Mouse (Mus musculus): ENCODE measurements around the gene Fat2.

The Fat2 gene

GRCm38 (mm10) chr11:55239496-55239895, 96.9 kb downstream of the Fat2 start:
- DNase-seq (ENCODE audit: low spot score): no peak

- DNase-seq (ENCODE audit: low spot score): no peak
Observed at GRCm38 (mm10) chr11:55236815-55237214, 99.5 kb downstream of the Fat2 start.

GRCm38 (mm10) chr11:55234791-55235190, 101.6 kb downstream of the Fat2 start:
- DNase-seq (ENCODE audit: low spot score): no peak

DNA sequence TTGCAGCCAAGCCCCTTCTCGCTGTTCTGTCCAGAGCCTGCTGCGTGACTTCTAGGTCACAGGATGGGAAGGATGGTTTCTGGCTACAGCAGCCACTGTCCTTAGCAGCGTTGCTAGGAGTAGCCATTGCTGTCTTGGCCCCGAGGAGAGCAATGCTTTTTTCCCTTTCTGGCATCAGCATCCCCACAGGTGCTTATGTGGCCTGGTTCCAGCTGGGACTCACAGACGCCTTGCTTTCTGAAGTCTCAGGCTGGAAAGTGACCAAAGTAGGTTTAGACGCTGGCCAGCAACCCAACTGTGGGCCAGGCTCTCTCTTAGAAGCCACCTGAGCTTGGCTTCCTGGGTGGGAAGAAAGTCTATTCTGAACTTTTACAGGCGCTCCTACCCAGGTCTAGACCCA, 102.1 kb downstream of the Fat2 start:
- DNase-seq (ENCODE audit: low spot score): no peak

DNA sequence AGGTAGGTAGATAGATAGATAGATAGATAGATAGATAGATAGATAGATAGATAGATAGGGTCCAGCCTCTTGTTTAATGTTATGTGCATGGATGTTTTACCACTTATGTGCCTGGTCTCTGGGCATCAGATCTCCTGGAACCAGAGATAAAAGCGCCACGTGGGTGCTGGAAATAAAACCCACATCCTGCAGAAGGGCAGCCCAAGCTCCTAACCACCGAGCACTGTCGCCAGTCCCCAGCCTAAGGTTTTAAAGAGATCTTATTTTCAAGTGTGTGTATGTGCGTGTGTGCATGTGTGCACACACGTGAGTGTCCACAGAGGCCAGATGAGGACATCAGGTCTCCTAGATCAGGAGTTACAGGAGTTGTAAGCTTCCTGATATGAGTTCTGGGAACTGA, 105.3 kb downstream of the Fat2 start:
- no peak for DNase-seq (ENCODE audit: low spot score)

DNA sequence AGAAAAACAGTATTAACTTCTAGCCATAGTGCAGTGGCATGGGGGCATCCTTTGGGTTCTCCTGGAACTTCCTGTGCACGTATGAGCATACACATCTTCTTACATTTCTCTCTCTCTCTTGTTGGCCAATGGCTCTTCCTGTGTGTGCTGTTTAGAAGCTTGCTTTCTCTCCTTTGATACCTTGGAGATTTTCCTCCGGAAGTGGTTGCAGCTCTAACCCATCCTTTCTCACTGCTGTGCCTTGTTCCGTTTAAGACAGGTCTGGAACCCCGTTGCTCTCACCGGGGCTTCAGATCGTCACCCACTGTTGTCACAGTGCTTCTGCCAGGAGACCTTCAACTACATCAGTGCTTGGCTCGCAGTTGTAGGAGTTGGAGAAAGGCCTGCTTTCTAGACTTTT, 115.1 kb downstream of the Fat2 start:
- no peak for DNase-seq (ENCODE audit: low spot score)

DNA sequence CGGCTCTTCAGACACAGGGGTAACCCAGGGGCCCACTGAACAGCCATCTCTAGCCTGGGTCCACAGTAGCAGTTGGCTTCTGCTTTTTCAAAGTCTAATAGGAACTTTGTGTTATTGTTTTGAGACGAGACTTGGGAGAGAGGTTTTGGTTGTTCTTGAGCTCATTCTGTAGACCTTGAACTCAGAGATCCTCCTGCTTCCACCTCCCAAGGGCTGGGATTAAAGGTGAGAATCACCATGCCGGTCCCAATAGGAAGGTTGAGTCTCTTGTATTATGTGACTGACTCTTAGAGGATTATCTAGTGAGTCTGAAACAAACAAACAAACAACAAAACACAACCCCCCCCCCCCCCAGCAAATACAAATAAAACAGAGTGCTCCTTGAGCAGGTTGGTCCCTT, 117.9 kb downstream of the Fat2 start:
- DNase-seq (ENCODE audit: low spot score): no peak

DNA sequence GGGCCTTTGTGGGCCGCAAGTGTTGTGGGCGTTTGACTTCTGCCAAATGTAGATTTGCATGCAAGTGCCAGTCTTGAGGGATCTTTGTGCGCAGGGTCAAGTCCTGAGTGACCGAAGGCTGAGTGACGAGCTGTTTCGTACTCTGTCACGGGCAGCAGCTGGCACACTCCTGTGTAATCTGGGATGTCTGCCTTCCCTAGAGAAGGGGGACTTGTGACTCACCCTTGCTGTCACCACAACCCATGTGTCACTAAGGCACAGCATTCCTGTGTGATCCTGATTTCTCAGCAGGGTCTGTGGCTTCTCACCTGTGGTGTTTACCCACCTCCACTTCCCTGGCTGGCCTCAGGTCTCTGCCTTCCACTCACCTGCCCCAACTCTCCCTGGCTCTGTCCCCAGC, 118.5 kb downstream of the Fat2 start:
- no peak for DNase-seq (ENCODE audit: low spot score)

DNA sequence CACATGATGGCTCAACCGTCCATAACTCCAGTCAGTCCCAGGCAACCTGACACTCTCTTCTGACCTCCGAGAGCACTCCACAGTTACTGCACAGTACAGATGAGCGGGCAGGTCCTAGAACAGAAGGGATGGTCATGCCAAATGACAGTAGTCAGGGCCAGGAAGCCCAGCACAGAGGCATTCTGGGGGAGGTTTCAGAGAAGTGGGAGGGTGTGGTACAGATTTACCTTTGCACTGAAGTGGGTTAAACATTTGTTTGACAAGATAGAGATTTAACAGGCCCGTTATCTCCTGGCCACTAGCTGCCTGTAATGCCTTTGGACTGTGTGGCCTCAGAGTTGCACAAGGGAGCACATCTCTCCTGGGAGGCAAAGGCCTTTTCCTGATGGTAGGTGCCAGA, 118.9 kb downstream of the Fat2 start:
- no peak for DNase-seq (ENCODE audit: low spot score)

DNA sequence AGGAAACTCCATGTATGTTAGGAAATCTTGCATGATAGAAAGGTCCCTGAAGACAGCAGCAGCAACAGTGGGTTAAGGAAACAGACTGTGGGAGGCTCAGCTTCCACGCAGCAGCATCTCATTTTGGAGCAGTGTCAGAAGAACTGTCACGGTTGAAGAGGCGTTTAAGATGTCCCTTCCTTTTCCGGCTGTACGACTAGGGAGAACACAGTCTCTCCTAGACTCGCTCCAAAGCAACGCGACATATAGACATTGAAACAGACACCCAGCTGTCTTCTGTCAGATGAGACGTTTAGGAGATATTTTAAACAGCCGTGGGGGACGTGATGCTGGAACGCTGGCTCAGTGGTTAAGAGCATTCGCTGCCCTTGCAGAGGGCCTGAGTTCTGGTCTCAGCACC, 119.5 kb downstream of the Fat2 start:
- DNase-seq (ENCODE audit: low spot score): no peak

DNA sequence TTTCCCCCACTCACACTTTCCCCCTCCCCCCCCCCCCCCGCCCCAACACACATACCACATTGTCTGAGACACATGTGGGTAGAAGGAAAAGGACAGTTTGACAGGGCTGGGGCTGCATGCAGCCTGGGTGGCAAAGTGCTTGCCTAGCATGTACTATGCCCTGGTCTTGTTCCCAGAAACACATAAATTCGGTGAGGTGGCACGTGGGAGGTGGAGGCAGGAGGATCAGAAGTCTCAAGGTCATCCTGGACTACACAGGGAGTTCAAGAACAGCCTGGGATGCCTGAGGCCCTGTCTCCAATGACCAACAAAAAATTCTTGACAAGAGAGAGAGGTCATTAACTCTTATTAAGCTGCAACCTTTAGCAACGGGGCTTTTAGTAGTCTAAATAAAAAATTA, 120.3 kb downstream of the Fat2 start:
- no peak for DNase-seq (ENCODE audit: low spot score)

DNA sequence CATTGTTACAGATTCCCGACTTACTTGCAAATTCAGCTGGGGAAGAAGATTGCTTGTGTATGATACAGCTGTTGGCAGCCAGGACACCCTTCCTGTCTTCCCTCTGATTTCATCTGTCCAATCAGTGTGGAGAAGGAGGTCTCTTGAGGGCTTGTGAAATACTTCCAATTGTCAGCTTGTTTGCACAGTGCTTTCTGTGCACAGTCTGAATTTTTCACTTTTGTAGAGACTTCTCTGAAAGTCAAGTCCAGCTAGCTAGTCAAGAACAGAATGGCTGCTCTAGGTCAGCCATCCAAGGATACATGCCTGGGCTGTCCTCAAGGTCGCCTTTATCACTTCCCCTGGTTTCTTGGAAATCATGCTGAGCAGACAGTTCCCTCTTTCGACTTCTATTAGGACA, 121.4 kb downstream of the Fat2 start:
- peak; percentile 44 for DNase-seq (ENCODE audit: low spot score)

DNA sequence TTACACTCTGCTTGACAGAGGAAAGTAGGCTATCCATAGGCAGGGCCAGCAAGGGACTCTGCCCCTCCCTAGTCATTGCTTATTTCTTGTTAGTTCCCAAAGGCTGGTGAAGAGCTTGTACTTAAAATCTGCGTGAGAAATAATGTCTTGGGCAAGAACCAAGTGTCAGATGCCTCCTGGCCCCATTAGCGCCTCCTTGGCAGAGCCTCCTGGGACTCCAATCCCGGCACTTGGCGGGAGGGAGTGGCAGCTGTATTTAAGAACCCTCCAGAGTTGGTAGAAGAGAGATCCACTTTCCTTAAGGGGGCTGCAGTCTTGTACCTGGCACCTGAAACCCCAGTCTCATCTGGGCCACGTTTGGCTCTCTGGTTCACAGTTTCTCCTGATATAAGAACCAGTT, 122.2 kb downstream of the Fat2 start:
- no peak for DNase-seq (ENCODE audit: low spot score)

GRCm38 (mm10) chr11:55213518-55213917, 122.8 kb downstream of the Fat2 start:
- DNase-seq (ENCODE audit: low spot score): no peak

DNA sequence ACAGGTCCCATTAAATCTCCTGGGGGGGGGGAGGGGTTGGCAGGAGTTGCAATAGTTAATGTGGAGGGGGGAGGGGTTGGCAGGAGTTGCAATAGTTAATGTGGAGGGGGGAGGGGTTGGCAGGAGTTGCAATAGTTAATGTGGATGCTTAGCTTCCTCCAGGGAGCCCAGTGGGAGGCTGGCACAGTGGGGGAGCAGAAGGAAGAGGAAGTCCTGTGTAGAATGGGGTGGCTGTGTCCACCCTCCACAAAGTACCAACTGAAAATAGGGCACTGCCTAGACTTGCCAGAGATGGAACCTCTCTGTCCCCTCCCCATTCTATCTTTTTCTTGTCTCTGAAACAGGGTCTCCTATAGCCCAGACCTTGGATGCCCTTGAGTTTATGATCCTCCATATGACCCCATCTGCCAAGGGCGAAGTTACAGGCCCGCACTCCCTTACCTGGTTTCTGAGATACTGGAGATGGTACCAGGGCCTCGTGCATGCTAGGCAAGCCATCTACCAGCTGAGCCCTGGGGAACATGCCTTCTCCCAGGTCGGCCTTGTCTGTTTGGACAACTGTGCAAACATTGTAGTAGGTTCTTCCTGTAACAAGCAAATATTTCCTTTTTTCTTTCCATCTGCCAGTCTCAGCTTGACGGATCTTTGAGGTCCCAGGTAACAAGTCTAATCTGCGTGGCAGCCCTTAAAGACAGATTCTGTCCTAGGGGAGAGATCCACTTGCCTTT, 126.6 kb downstream of the Fat2 start:
- no peak for DNase-seq (ENCODE audit: low spot score)

GRCm38 (mm10) chr11:55209032-55209431, 127.3 kb downstream of the Fat2 start:
- no peak for DNase-seq (ENCODE audit: low spot score)

GRCm38 (mm10) chr11:55208001-55208690, 128.2 kb downstream of the Fat2 start:
- DNase-seq (ENCODE audit: low spot score): no peak

DNA sequence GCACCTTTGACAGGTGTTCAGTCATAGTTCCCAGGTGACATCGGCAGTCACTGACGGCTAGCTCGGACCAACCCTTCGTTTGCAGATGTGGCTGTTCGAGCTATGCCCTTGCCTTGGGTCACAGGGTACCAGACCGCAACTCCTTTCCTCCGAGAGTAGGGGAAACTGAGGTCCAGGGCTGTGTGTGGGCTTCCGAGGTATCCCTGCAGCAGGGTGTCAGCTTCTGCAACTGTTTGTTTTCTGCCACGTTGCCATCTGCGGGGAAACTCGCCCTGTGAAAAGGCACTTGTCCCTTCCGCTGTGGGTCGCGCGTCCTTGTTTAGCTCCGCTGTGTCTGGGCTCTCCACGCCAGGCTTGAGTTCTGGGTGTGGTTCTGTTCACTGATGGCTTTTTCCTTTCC, 131.8 kb downstream of the Fat2 start:
- no peak for DNase-seq (ENCODE audit: low spot score)

DNA sequence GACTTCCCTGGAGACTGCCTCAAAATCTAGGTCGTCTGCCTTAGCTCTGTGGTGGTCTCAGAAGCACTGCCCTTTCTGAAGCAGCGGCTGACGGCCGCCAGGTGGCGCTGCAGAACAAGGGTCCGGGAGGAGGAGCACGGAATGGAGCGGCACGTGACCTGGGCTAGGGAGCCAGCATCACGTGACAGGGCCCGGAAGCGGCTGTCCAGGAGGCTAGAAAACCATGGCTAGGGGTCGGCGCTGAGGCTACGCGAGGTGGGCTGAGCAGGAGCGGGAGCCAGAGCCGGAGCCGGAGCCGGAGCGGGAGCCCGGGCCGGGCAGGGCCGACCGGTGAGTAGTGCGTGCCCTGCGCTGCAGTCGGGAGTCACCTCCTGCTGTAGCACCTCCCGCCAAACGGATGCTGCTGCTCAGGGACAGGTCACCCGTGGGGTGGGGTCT, 132.2 kb downstream of the Fat2 start, which contains the start of gene Slc36a1:
TSS of gene Slc36a1 (plus strand) at position 192 of the 438 bp plus-strand sequence.
- peak; percentile 95 for DNase-seq (ENCODE audit: low spot score)

Measured in testis, postnatal 14 days (tissue).